Mouse (Mus musculus): ENCODE measurements around the gene Qtrt1. TPM values are rescaled to one million over a fixed set of nuclear protein-coding genes. Genes with fewer than 3 reads are reported as not detected.

Gene Qtrt1
- polyA plus RNA-seq, 1 experiment = 38.7 TPM

- peaks cover 4% of the 10 kb centered on the region for H3K36me3 ChIP-seq (ENCODE audit: control insufficient read depth, insufficient read depth, low read length)
- H3K4me3 ChIP-seq (ENCODE audit: extremely low read depth, insufficient read depth, insufficient read length) = no peak overlapping the region
- H3K4me1 ChIP-seq (ENCODE audit: control insufficient read depth, insufficient read depth, insufficient read length) = peaks cover 30% of the 10 kb centered on the region; the same call in 1 of the 2 replicates
- H3K27me3 ChIP-seq (ENCODE audit: control insufficient read depth, insufficient read depth, low read length) = no peaks in the 10 kb centered on the region
- peak overlapping the region; percentile 29; the same call in 1 of the 2 replicates for H3K27ac ChIP-seq (ENCODE audit: insufficient read depth, low read length)
- no peak for DNase-seq (ENCODE audit: low read depth in 1 of 2, low spot score in 2 of 2)
- TF ChIP-seq CTCF (IDR thresholded peaks at IDR 0.05; ENCODE audit: extremely low read depth, insufficient read depth, insufficient read length, insufficient replicate concordance) (no peak), POLR2A (IDR thresholded peaks at IDR 0.05; ENCODE audit: low read depth, low read length) (no peak)
- WGBS = 62% methylated on average over 2 of the region's 2 CpGs
Observed at GRCm38 (mm10) chr9:21453459-21453858, 41.8 kb downstream of the Qtrt1 start.

GRCm38 (mm10) chr9:21454556-21454955 is 42.9 kb downstream of the Qtrt1 start:
- Histone ChIP-seq H3K4me1 (ENCODE audit: control insufficient read depth, insufficient read depth, insufficient read length) (peaks cover 29% of the 10 kb centered on the region; the same call in 1 of the 2 replicates), H3K36me3 (ENCODE audit: control insufficient read depth, insufficient read depth, low read length) (peaks cover 11% of the 10 kb centered on the region), H3K27me3 (ENCODE audit: control insufficient read depth, insufficient read depth, low read length) (no peaks in the 10 kb centered on the region), H3K27ac (ENCODE audit: insufficient read depth, low read length) (no peak overlapping the region), H3K4me3 (ENCODE audit: extremely low read depth, insufficient read depth, insufficient read length) (no peak overlapping the region)
- TF ChIP-seq POLR2A (IDR thresholded peaks at IDR 0.05; ENCODE audit: low read depth, low read length) = no peak
- no peak for TF ChIP-seq CTCF (IDR thresholded peaks at IDR 0.05; ENCODE audit: extremely low read depth, insufficient read depth, insufficient read length, insufficient replicate concordance)
- 86% methylated on average over 4 of the region's 4 CpGs for WGBS
- no peak for DNase-seq (ENCODE audit: low read depth in 1 of 2, low spot score in 2 of 2)

- Histone ChIP-seq H3K4me3 (ENCODE audit: extremely low read depth, insufficient read depth, insufficient read length) (no peak overlapping the region), H3K36me3 (ENCODE audit: control insufficient read depth, insufficient read depth, low read length) (peaks cover 11% of the 10 kb centered on the region), H3K27me3 (ENCODE audit: control insufficient read depth, insufficient read depth, low read length) (no peaks in the 10 kb centered on the region), H3K4me1 (ENCODE audit: control insufficient read depth, insufficient read depth, insufficient read length) (peaks cover 23% of the 10 kb centered on the region; the same call in 1 of the 2 replicates), H3K27ac (ENCODE audit: insufficient read depth, low read length) (no peak overlapping the region)
- TF ChIP-seq POLR2A (IDR thresholded peaks at IDR 0.05; ENCODE audit: low read depth, low read length) (no peak), CTCF (IDR thresholded peaks at IDR 0.05; ENCODE audit: extremely low read depth, insufficient read depth, insufficient read length, insufficient replicate concordance) (no peak)
- DNase-seq (ENCODE audit: low read depth in 1 of 2, low spot score in 2 of 2) = no peak
- 51% methylated on average over 4 of the region's 4 CpGs for WGBS
Observed at GRCm38 (mm10) chr9:21455103-21455770, 43.6 kb downstream of the Qtrt1 start.

- Histone ChIP-seq H3K4me3 (ENCODE audit: extremely low read depth, insufficient read depth, insufficient read length) (no peak overlapping the region), H3K36me3 (ENCODE audit: control insufficient read depth, insufficient read depth, low read length) (peaks cover 14% of the 10 kb centered on the region), H3K27me3 (ENCODE audit: control insufficient read depth, insufficient read depth, low read length) (no peaks in the 10 kb centered on the region), H3K27ac (ENCODE audit: insufficient read depth, low read length) (no peak overlapping the region), H3K4me1 (ENCODE audit: control insufficient read depth, insufficient read depth, insufficient read length) (peaks cover 17% of the 10 kb centered on the region; the same call in 1 of the 2 replicates)
- no peak for DNase-seq (ENCODE audit: low read depth in 1 of 2, low spot score in 2 of 2)
- 90% methylated on average over 7 of the region's 7 CpGs for WGBS
- no peak for TF ChIP-seq POLR2A (IDR thresholded peaks at IDR 0.05; ENCODE audit: low read depth, low read length)
- TF ChIP-seq CTCF (IDR thresholded peaks at IDR 0.05; ENCODE audit: extremely low read depth, insufficient read depth, insufficient read length, insufficient replicate concordance) = no peak
Observed at GRCm38 (mm10) chr9:21456246-21456929, 44.8 kb downstream of the Qtrt1 start.

- H3K4me3 ChIP-seq (ENCODE audit: extremely low read depth, insufficient read depth, insufficient read length) = no peak overlapping the region
- H3K36me3 ChIP-seq (ENCODE audit: control insufficient read depth, insufficient read depth, low read length) = peaks cover 14% of the 10 kb centered on the region
- TF ChIP-seq CTCF (IDR thresholded peaks at IDR 0.05; ENCODE audit: extremely low read depth, insufficient read depth, insufficient read length, insufficient replicate concordance) (no peak), POLR2A (IDR thresholded peaks at IDR 0.05; ENCODE audit: low read depth, low read length) (no peak)
- WGBS = 47% methylated on average over 10 of the region's 10 CpGs
- DNase-seq (ENCODE audit: low read depth in 1 of 2, low spot score in 2 of 2) = no peak
- no peak overlapping the region for H3K27ac ChIP-seq (ENCODE audit: insufficient read depth, low read length)
- peaks cover 12% of the 10 kb centered on the region; the same call in 1 of the 2 replicates for H3K4me1 ChIP-seq (ENCODE audit: control insufficient read depth, insufficient read depth, insufficient read length)
- H3K27me3 ChIP-seq (ENCODE audit: control insufficient read depth, insufficient read depth, low read length) = no peaks in the 10 kb centered on the region
Observed at GRCm38 (mm10) chr9:21456930-21457634, 45.4 kb downstream of the Qtrt1 start.

- DNase-seq (ENCODE audit: low read depth in 1 of 2, low spot score in 2 of 2) = no peak
- 93% methylated on average over 3 of the region's 3 CpGs for WGBS
- Histone ChIP-seq H3K27me3 (ENCODE audit: control insufficient read depth, insufficient read depth, low read length) (no peaks in the 10 kb centered on the region), H3K4me1 (ENCODE audit: control insufficient read depth, insufficient read depth, insufficient read length) (peaks cover 17% of the 10 kb centered on the region; the same call in 1 of the 2 replicates), H3K36me3 (ENCODE audit: control insufficient read depth, insufficient read depth, low read length) (peaks cover 14% of the 10 kb centered on the region), H3K4me3 (ENCODE audit: extremely low read depth, insufficient read depth, insufficient read length) (no peak overlapping the region), H3K27ac (ENCODE audit: insufficient read depth, low read length) (no peak overlapping the region)
- TF ChIP-seq POLR2A (IDR thresholded peaks at IDR 0.05; ENCODE audit: low read depth, low read length) (no peak), CTCF (IDR thresholded peaks at IDR 0.05; ENCODE audit: extremely low read depth, insufficient read depth, insufficient read length, insufficient replicate concordance) (no peak)
Observed at GRCm38 (mm10) chr9:21458821-21459220, 47.2 kb downstream of the Qtrt1 start.
